13 mouse cellular contexts compared by ENCODE assay signal in the genomic region with DNA sequence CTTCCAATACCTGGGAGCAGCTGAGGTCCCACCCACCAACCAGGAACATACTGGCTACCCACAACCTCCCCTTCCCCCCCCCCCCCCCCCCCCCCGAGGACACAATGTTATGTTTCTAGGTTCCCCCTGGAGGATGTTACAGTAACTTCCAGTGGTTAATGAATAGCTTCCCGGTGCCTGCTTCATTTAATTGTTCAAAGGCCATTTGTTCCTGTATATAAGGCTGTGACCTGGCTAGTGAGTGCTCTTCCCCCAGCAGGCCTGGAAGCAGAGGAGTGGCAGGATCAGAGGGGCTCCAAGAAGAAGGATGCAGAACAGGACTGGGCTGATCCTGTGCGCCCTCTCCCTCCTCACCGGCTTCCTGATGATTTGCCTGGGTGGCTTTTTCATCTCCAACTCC. TPM values are rescaled to one million over a fixed set of nuclear protein-coding genes. Genes with fewer than 3 reads are reported as not detected.
A peak's percentile ranks its signal among the peaks of the same experiment; 100 is the strongest.
DNase-seq lines count a peak whose midpoint lies in the region; ATAC-seq lines count a peak whose summit lies in the region.
"Had no signal": no experiment of that assay in that cellular context is flagged by ENCODE, and none has a peak within 500 bp of the region (broad histone marks: within the 10 kb centered on the region; RNA-seq: fewer than 3 reads in every experiment).

A gene (plus strand): TSS at position 247 of the 400 bp plus-strand sequence.

- no peaks in the 10 kb centered on the region for H3K9me3 ChIP-seq in hindbrain, embryonic 15.5 days
- H3K9me3 ChIP-seq in hindbrain, embryonic 10.5 days: no peaks in the 10 kb centered on the region
- no peaks in the 10 kb centered on the region for H3K9me3 ChIP-seq in intestine, embryonic 15.5 days
- no peaks in the 10 kb centered on the region for H3K9me3 ChIP-seq in kidney, embryonic 14.5 days (ENCODE audit: control insufficient read depth, low read length)
- no peaks in the 10 kb centered on the region for H3K9me3 ChIP-seq in midbrain, embryonic 14.5 days (ENCODE audit: control insufficient read depth, low read length)
- H3K9me3 ChIP-seq: embryonic facial prominence, embryonic 12.5 days; limb, embryonic 12.5 days had no signal

- H3K4me3 ChIP-seq in hindbrain, embryonic 15.5 days: no peak within 1 kb of the TSS
- no peak within 1 kb of the TSS for H3K4me3 ChIP-seq in hindbrain, embryonic 10.5 days
- no peak within 1 kb of the TSS for H3K4me3 ChIP-seq in intestine, embryonic 15.5 days (replicated peaks)
- H3K4me3 ChIP-seq in kidney, embryonic 14.5 days (ENCODE audit: low read length): no peak within 1 kb of the TSS
- H3K4me3 ChIP-seq in midbrain, embryonic 14.5 days (replicated peaks; ENCODE audit: low read depth, low read length): no peak within 1 kb of the TSS
- H3K4me3 ChIP-seq: embryonic facial prominence, embryonic 12.5 days; limb, embryonic 12.5 days had no signal

- no peak for DNase-seq in hindbrain, embryonic 10.5 days (ENCODE audit: low spot score)
- DNase-seq in lung, postnatal 25 days (ENCODE audit: low spot score): peak; percentile 33
- no peak for DNase-seq in cerebellum, postnatal 14 days
- DNase-seq in left cerebral cortex, postnatal 14 days (ENCODE audit: low spot score in 2 of 2): no peak
- DNase-seq in midbrain, embryonic 14.5 days: no peak
- DNase-seq: cerebellum, adult 18-20 months; gastrocnemius, postnatal 36 days had no signal

- WGBS in hindbrain, embryonic 15.5 days: 73% methylated on average over 4 of the region's 4 CpGs
- 67% methylated on average over 4 of the region's 4 CpGs for WGBS in hindbrain, embryonic 10.5 days
- 38% methylated on average over 4 of the region's 4 CpGs for WGBS in intestine, embryonic 15.5 days
- 39% methylated on average over 4 of the region's 4 CpGs for WGBS in kidney, embryonic 14.5 days
- WGBS in midbrain, embryonic 14.5 days: 77% methylated on average over 4 of the region's 4 CpGs

- intact Hi-C loops in left cerebral cortex, postnatal 14 days (cut with DNase I): no loop called here

- no peak for ATAC-seq in hindbrain, embryonic 15.5 days (ENCODE audit: low FRiP score, low read depth)
- peak; percentile 56 for ATAC-seq in intestine, embryonic 15.5 days
- ATAC-seq in kidney, embryonic 14.5 days (ENCODE audit: low FRiP score, low TSS enrichment): peak; percentile 50; the same call in 1 of the 2 replicates
- ATAC-seq in midbrain, embryonic 14.5 days (ENCODE audit: low FRiP score, low TSS enrichment): no peak
- ATAC-seq: forebrain, embryonic 16.5 days had no signal

- H3K27ac ChIP-seq in hindbrain, embryonic 15.5 days (replicated peaks): peak within 1 kb of the TSS; percentile 9; the same call in 1 of the 2 replicates
- no peak within 1 kb of the TSS for H3K27ac ChIP-seq in hindbrain, embryonic 10.5 days
- 0 out of 2 replicates have a peak within 1 kb of the TSS, but pooled peaks have one; percentile 23 for H3K27ac ChIP-seq in intestine, embryonic 15.5 days
- peak within 1 kb of the TSS; percentile 30; the same call in 1 of the 2 replicates for H3K27ac ChIP-seq in kidney, embryonic 14.5 days (ENCODE audit: low read depth, low read length)
- H3K27ac ChIP-seq in midbrain, embryonic 14.5 days (replicated peaks; ENCODE audit: low read depth, low read length): no peak within 1 kb of the TSS; the same call in 1 of the 2 replicates
- H3K27ac ChIP-seq: embryonic facial prominence, embryonic 12.5 days; limb, embryonic 12.5 days had no signal

- no peaks in the 10 kb centered on the region for H3K4me1 ChIP-seq in hindbrain, embryonic 15.5 days (replicated peaks)
- peaks cover 11% of the 10 kb centered on the region; the same call in 1 of the 2 replicates for H3K4me1 ChIP-seq in hindbrain, embryonic 10.5 days (replicated peaks)
- peaks cover 9% of the 10 kb centered on the region for H3K4me1 ChIP-seq in intestine, embryonic 15.5 days (replicated peaks)
- H3K4me1 ChIP-seq in kidney, embryonic 14.5 days (ENCODE audit: control insufficient read depth, insufficient read depth, low read length): peaks cover 22% of the 10 kb centered on the region; the same call in 1 of the 2 replicates
- no peaks in the 10 kb centered on the region for H3K4me1 ChIP-seq in midbrain, embryonic 14.5 days (ENCODE audit: control insufficient read depth, insufficient read depth, low read length)

- H3K4me2 ChIP-seq in hindbrain, embryonic 15.5 days: no peak within 1 kb of the TSS
- no peak within 1 kb of the TSS for H3K4me2 ChIP-seq in intestine, embryonic 15.5 days (replicated peaks)
- peak within 1 kb of the TSS; percentile 15 for H3K4me2 ChIP-seq in kidney, embryonic 14.5 days (replicated peaks; ENCODE audit: low read depth, low read length)
- no peak within 1 kb of the TSS for H3K4me2 ChIP-seq in midbrain, embryonic 14.5 days (ENCODE audit: low read length)
- H3K4me2 ChIP-seq: embryonic facial prominence, embryonic 12.5 days; limb, embryonic 12.5 days had no signal

- no peaks in the 10 kb centered on the region for H3K27me3 ChIP-seq in hindbrain, embryonic 15.5 days
- H3K27me3 ChIP-seq in hindbrain, embryonic 10.5 days (ENCODE audit: insufficient read depth, poor library complexity, severe bottlenecking): no peaks in the 10 kb centered on the region
- H3K27me3 ChIP-seq in intestine, embryonic 15.5 days (replicated peaks): no peaks in the 10 kb centered on the region
- no peaks in the 10 kb centered on the region for H3K27me3 ChIP-seq in kidney, embryonic 14.5 days (ENCODE audit: control insufficient read depth, insufficient read depth, low read length)
- H3K27me3 ChIP-seq in midbrain, embryonic 14.5 days (ENCODE audit: control insufficient read depth, insufficient read depth, low read length): no peaks in the 10 kb centered on the region
- H3K27me3 ChIP-seq: embryonic facial prominence, embryonic 12.5 days; limb, embryonic 12.5 days had no signal

- H3K9ac ChIP-seq in hindbrain, embryonic 15.5 days: no peak within 1 kb of the TSS
- H3K9ac ChIP-seq in intestine, embryonic 15.5 days: no peak within 1 kb of the TSS
- no peak within 1 kb of the TSS for H3K9ac ChIP-seq in kidney, embryonic 14.5 days (ENCODE audit: low read depth, low read length)
- H3K9ac ChIP-seq in midbrain, embryonic 14.5 days (replicated peaks; ENCODE audit: low read length): no peak within 1 kb of the TSS
- H3K9ac ChIP-seq: embryonic facial prominence, embryonic 12.5 days; limb, embryonic 12.5 days had no signal

- no peaks in the 10 kb centered on the region for H3K36me3 ChIP-seq in hindbrain, embryonic 15.5 days
- H3K36me3 ChIP-seq in hindbrain, embryonic 10.5 days: no peaks in the 10 kb centered on the region
- no peaks in the 10 kb centered on the region for H3K36me3 ChIP-seq in intestine, embryonic 15.5 days
- H3K36me3 ChIP-seq in kidney, embryonic 14.5 days (ENCODE audit: control insufficient read depth, insufficient read depth, low read length): no peaks in the 10 kb centered on the region
- H3K36me3 ChIP-seq in midbrain, embryonic 14.5 days (ENCODE audit: control insufficient read depth, insufficient read depth, low read length): no peaks in the 10 kb centered on the region
- H3K36me3 ChIP-seq: embryonic facial prominence, embryonic 12.5 days; limb, embryonic 12.5 days had no signal

RNA-seq across cellular contexts. Expression of the gene that starts here (rescaled TPM):
- 2.3 and 2.4 TPM in 2 replicates for polyA plus RNA-seq in hindbrain, embryonic 15.5 days (2015; fragmentation: Nextera tagmentation; extraction: Ambion mirVana)
- polyA plus RNA-seq in hindbrain, embryonic 10.5 days (2016; fragmentation: Nextera tagmentation; extraction: Ambion mirVana): 0.25 and 0.35 TPM in 2 replicates
- polyA plus RNA-seq in intestine, embryonic 15.5 days (2015; fragmentation: Nextera tagmentation; extraction: Ambion mirVana): 4.8 and 5.4 TPM in 2 replicates
- polyA plus RNA-seq in kidney, embryonic 14.5 days (2014; fragmentation: Nextera tagmentation; extraction: Ambion mirVana): 2.8 and 3.3 TPM in 2 replicates
- 1 to 10 TPM in 1 of 2 experiments, under 1 TPM in 1; 0.66 to 1.7 TPM for total RNA-seq in left cerebral cortex, postnatal 14 days (2021)
- polyA plus RNA-seq in midbrain, embryonic 14.5 days (2014; fragmentation: Nextera tagmentation; extraction: Ambion mirVana): 1.2 and 2.0 TPM in 2 replicates

Comparison
In these comparisons a context has a peak if more than half of its experiments do, and no peak if none do; other contexts are left out.
1. H3K27ac ChIP-seq: peak in hindbrain, embryonic 15.5 days (single experiment), intestine, embryonic 15.5 days (single experiment) and kidney, embryonic 14.5 days (single experiment); none in hindbrain, embryonic 10.5 days (single experiment) and midbrain, embryonic 14.5 days (single experiment).
2. ATAC-seq: peak in intestine, embryonic 15.5 days (single experiment) and kidney, embryonic 14.5 days (single experiment); none in hindbrain, embryonic 15.5 days (single experiment) and midbrain, embryonic 14.5 days (single experiment).